Mouse (Mus musculus) megakaryocyte, adult 5-6 weeks (primary cell): ENCODE data around the gene Khdc4. TPM values are rescaled to one million over a fixed set of nuclear protein-coding genes. Genes with fewer than 3 reads are reported as not detected.
A peak's percentile ranks its signal among the peaks of the same experiment; 100 is the strongest.
"Not testable (repeated sequence)": the region's sequence is repeated elsewhere in the genome, so short reads cannot be mapped to it uniquely, and the experiment has no call there.

Experiments
- ATAC-seq: 2 replicates; pipeline ENCODE4 v1.8.0; 2016; ENCODE audit warnings: mild to moderate bottlenecking, inconsistent platforms; ENCODE audit not compliant: poor library complexity, severe bottlenecking
- total RNA-seq, 2 experiments: library from RNA; stranded (forward) in 1 of 2; stranded (reverse) in 1 of 2; fragments of 153-499, 151-499 nt in 1 of 2; fragments of 221-1000, 200-1000 nt in 1 of 2; gene quantifications; 2 replicates each; pipeline versions ENCODE4 v1.2.3 to v1.2.4; 2015 to 2017

The Khdc4 gene
- total RNA-seq, 2 experiments from 2014 or later: 50.6 to 53.4 TPM

GRCm38 (mm10) chr3:88654621-88655020 is 31.0 kb upstream of the Khdc4 start:
- ATAC-seq: no peak

GRCm38 (mm10) chr3:88655619-88656018 is 30.0 kb upstream of the Khdc4 start:
- no peak for ATAC-seq

GRCm38 (mm10) chr3:88658441-88659127 is 27.0 kb upstream of the Khdc4 start:
- no peak for ATAC-seq

GRCm38 (mm10) chr3:88659798-88660197 is 25.8 kb upstream of the Khdc4 start:
- no peak for ATAC-seq

- peak; percentile 73 for ATAC-seq
These were observed 21.5 kb upstream of the Khdc4 start for GRCm38 (mm10) chr3:88664095-88664494.

- peak; percentile 93 for ATAC-seq
These were observed 8.2 kb upstream of the Khdc4 start for GRCm38 (mm10) chr3:88677399-88677798.

- no peak for ATAC-seq
These were observed 1.8 kb upstream of the Khdc4 start for GRCm38 (mm10) chr3:88683814-88684213.

- ATAC-seq: no peak
These were observed 1.2 kb upstream of the Khdc4 start for GRCm38 (mm10) chr3:88684236-88684979.

GRCm38 (mm10) chr3:88685958-88686451 is 402 bp downstream of the Khdc4 start:
- peak; percentile 17; the same call in 1 of the 2 replicates for ATAC-seq

- ATAC-seq: no peak
These were observed 1.4 kb downstream of the Khdc4 start for GRCm38 (mm10) chr3:88686734-88687611.

GRCm38 (mm10) chr3:88689079-88689478 is 3.5 kb downstream of the Khdc4 start:
- ATAC-seq: no peak

- ATAC-seq: no peak
These were observed 9.9 kb downstream of the Khdc4 start for GRCm38 (mm10) chr3:88695545-88695944.

GRCm38 (mm10) chr3:88698051-88698450 is 12.4 kb downstream of the Khdc4 start:
- ATAC-seq: no peak

GRCm38 (mm10) chr3:88698834-88699233 is 13.2 kb downstream of the Khdc4 start:
- ATAC-seq: no peak

GRCm38 (mm10) chr3:88700247-88700646 is 14.6 kb downstream of the Khdc4 start:
- ATAC-seq: no peak

- no peak for ATAC-seq
These were observed 15.6 kb downstream of the Khdc4 start for GRCm38 (mm10) chr3:88701222-88701621.

GRCm38 (mm10) chr3:88713709-88714108 is 28.1 kb downstream of the Khdc4 start:
- no peak for ATAC-seq

- no peak for ATAC-seq
These were observed 29.1 kb downstream of the Khdc4 start for GRCm38 (mm10) chr3:88714725-88715124.

GRCm38 (mm10) chr3:88715716-88716115 is 30.1 kb downstream of the Khdc4 start:
- not testable (repeated sequence) for ATAC-seq

- ATAC-seq: peak; percentile 96
These were observed 31.0 kb downstream of the Khdc4 start, which contains the start of gene Rit1 for GRCm38 (mm10) chr3:88716399-88717197. Rit1 (plus strand) TSS chr3:88716838.
